Mouse (Mus musculus) midbrain, embryonic 15.5 days (tissue): ENCODE results near the gene Tmem202. TPM values are rescaled to one million over a fixed set of nuclear protein-coding genes. Genes with fewer than 3 reads are reported as not detected.
A peak's percentile ranks its signal among the peaks of the same experiment; 100 is the strongest.

Experiments used
- ATAC-seq: fragments of 200-750 bp; cut with Nextera tagmentation; replicated peaks from 2 replicates; pipeline ENCODE4 v1.8.0; 2017; ENCODE audit warnings: moderate TSS enrichment
- H3K27ac ChIP-seq: fragments of 300-500 bp; sonication (generic); 2 replicates; pipeline ENCODE4 v1.5.1; 2015; ENCODE audit warnings: mild to moderate bottlenecking, inconsistent platforms
- H3K27me3 ChIP-seq: fragments of 300-500 bp; sonication (generic); replicated peaks from 2 replicates; pipeline ENCODE4 v1.6.1; 2015; ENCODE audit warnings: inconsistent platforms
- H3K36me3 ChIP-seq: fragments of 300-500 bp; sonication (generic); replicated peaks from 2 replicates; pipeline ENCODE4 v1.6.1; 2015; ENCODE audit warnings: inconsistent platforms
- H3K4me1 ChIP-seq: fragments of 300-500 bp; sonication (generic); 2 replicates; pipeline ENCODE4 v1.6.1; 2015; ENCODE audit warnings: inconsistent platforms
- H3K4me2 ChIP-seq: fragments of 300-500 bp; sonication (generic); 2 replicates; pipeline ENCODE4 v1.6.1; 2015; ENCODE audit warnings: inconsistent platforms, mild to moderate bottlenecking, moderate library complexity
- H3K4me3 ChIP-seq: fragments of 300-500 bp; sonication (generic); 2 replicates; pipeline ENCODE4 v1.5.1; 2015; ENCODE audit warnings: mild to moderate bottlenecking, inconsistent platforms
- H3K9ac ChIP-seq: fragments of 300-500 bp; sonication (generic); 2 replicates; pipeline ENCODE4 v1.6.1; 2015; ENCODE audit warnings: mild to moderate bottlenecking, inconsistent platforms
- H3K9me3 ChIP-seq: fragments of 300-500 bp; sonication (generic); 2 replicates; pipeline ENCODE4 v1.6.1; 2016; ENCODE audit warnings: inconsistent platforms
- WGBS: fragments of 180-500 bp; shearing (Covaris S2); methylation state at CpG from one replicate; pipeline ENCODE4 v1.1.7; 2015; ENCODE audit warnings: mixed read lengths; 5-methylcytosine and 5-hydroxymethylcytosine counted together
- polyA plus RNA-seq: library from polyadenylated mRNA; unstranded; fragments of >200 nt; fragmentation: Nextera tagmentation; extraction: Ambion mirVana; gene quantifications from 2 replicates; pipeline ENCODE4 v1.2.1, GENCODE M21; 2015

Gene Tmem202
- polyA plus RNA-seq, 1 experiment from 2014 or later = 0.67 TPM

- Histone ChIP-seq H3K27ac (no peak overlapping the region), H3K9ac (no peak overlapping the region), H3K4me3 (no peak overlapping the region), H3K27me3 (no peaks in the 10 kb centered on the region), H3K36me3 (peaks cover 4% of the 10 kb centered on the region; the same call in 1 of the 2 replicates), H3K4me1 (no peaks in the 10 kb centered on the region), H3K9me3 (no peaks in the 10 kb centered on the region), H3K4me2 (no peak overlapping the region)
- ATAC-seq = no peak
- 87% methylated on average over 5 of the region's 5 CpGs for WGBS
Observed at GRCm38 (mm10) chr9:59552610-59553009, 13.0 kb upstream of the Tmem202 start.

GRCm38 (mm10) chr9:59551620-59552031 is 12.0 kb upstream of the Tmem202 start:
- no peak overlapping the region for H3K4me2 ChIP-seq
- H3K36me3 ChIP-seq = peaks cover 4% of the 10 kb centered on the region; the same call in 1 of the 2 replicates
- no peak overlapping the region for H3K27ac ChIP-seq
- H3K27me3 ChIP-seq = no peaks in the 10 kb centered on the region
- no peak for ATAC-seq
- 93% methylated on average over 3 of the region's 3 CpGs for WGBS
- no peaks in the 10 kb centered on the region for H3K4me1 ChIP-seq
- H3K4me3 ChIP-seq = no peak overlapping the region
- no peak overlapping the region for H3K9ac ChIP-seq
- H3K9me3 ChIP-seq = no peaks in the 10 kb centered on the region

- H3K27ac ChIP-seq = no peak overlapping the region
- no peak overlapping the region for H3K4me2 ChIP-seq
- WGBS = 84% methylated on average over 5 of the region's 5 CpGs
- no peaks in the 10 kb centered on the region for H3K9me3 ChIP-seq
- no peak overlapping the region for H3K4me3 ChIP-seq
- H3K4me1 ChIP-seq = no peaks in the 10 kb centered on the region
- H3K9ac ChIP-seq = no peak overlapping the region
- H3K36me3 ChIP-seq = peaks cover 4% of the 10 kb centered on the region; the same call in 1 of the 2 replicates
- H3K27me3 ChIP-seq = no peaks in the 10 kb centered on the region
- no peak for ATAC-seq
Observed at GRCm38 (mm10) chr9:59551017-59551416, 11.4 kb upstream of the Tmem202 start.

GRCm38 (mm10) chr9:59550077-59550476 is 10.4 kb upstream of the Tmem202 start:
- 88% methylated on average over 4 of the region's 4 CpGs for WGBS

GRCm38 (mm10) chr9:59548961-59549487 is 9.4 kb upstream of the Tmem202 start:
- Histone ChIP-seq H3K36me3 (no peaks in the 10 kb centered on the region), H3K4me3 (no peak overlapping the region), H3K27me3 (no peaks in the 10 kb centered on the region), H3K9me3 (no peaks in the 10 kb centered on the region), H3K4me2 (no peak overlapping the region), H3K4me1 (no peaks in the 10 kb centered on the region), H3K9ac (no peak overlapping the region), H3K27ac (no peak overlapping the region)
- no peak for ATAC-seq
- WGBS = 56% methylated on average over 2 of the region's 2 CpGs

More at GRCm38 (mm10) chr9:59550077-59550476, 10.4 kb upstream of the Tmem202 start:
- H3K27me3 ChIP-seq = no peaks in the 10 kb centered on the region
- no peak for ATAC-seq
- H3K36me3 ChIP-seq = 0 out of 2 replicates have a peak, but pooled peaks cover 4% of the 10 kb centered on the region
- no peaks in the 10 kb centered on the region for H3K9me3 ChIP-seq
- H3K4me2 ChIP-seq = no peak overlapping the region
- H3K27ac ChIP-seq = no peak overlapping the region
- H3K4me1 ChIP-seq = no peaks in the 10 kb centered on the region
- H3K4me3 ChIP-seq = no peak overlapping the region
- no peak overlapping the region for H3K9ac ChIP-seq

- WGBS = 90% methylated on average over 1 of the region's 1 CpGs
Observed at GRCm38 (mm10) chr9:59547869-59548268, 8.2 kb upstream of the Tmem202 start.

GRCm38 (mm10) chr9:59544739-59545138 is 5.1 kb upstream of the Tmem202 start:
- Histone ChIP-seq H3K27ac (no peak overlapping the region), H3K36me3 (no peaks in the 10 kb centered on the region), H3K4me1 (peaks cover 26% of the 10 kb centered on the region), H3K27me3 (no peaks in the 10 kb centered on the region), H3K4me3 (no peak overlapping the region), H3K4me2 (no peak overlapping the region), H3K9ac (no peak overlapping the region), H3K9me3 (no peaks in the 10 kb centered on the region)
- 92% methylated on average over 5 of the region's 5 CpGs for WGBS
- ATAC-seq = no peak

More at GRCm38 (mm10) chr9:59547869-59548268, 8.2 kb upstream of the Tmem202 start:
- H3K9ac ChIP-seq = no peak overlapping the region
- no peak overlapping the region for H3K27ac ChIP-seq
- no peaks in the 10 kb centered on the region for H3K27me3 ChIP-seq
- no peak overlapping the region for H3K4me3 ChIP-seq
- no peak for ATAC-seq
- peaks cover 4% of the 10 kb centered on the region; the same call in 1 of the 2 replicates for H3K4me1 ChIP-seq
- no peaks in the 10 kb centered on the region for H3K9me3 ChIP-seq
- H3K4me2 ChIP-seq = no peak overlapping the region
- no peaks in the 10 kb centered on the region for H3K36me3 ChIP-seq

GRCm38 (mm10) chr9:59542766-59543324 is 3.2 kb upstream of the Tmem202 start:
- Histone ChIP-seq H3K4me3 (no peak overlapping the region), H3K9me3 (no peaks in the 10 kb centered on the region), H3K4me2 (no peak overlapping the region), H3K27ac (no peak overlapping the region), H3K4me1 (peaks cover 32% of the 10 kb centered on the region), H3K36me3 (no peaks in the 10 kb centered on the region), H3K27me3 (no peaks in the 10 kb centered on the region), H3K9ac (no peak overlapping the region)
- ATAC-seq = no peak

GRCm38 (mm10) chr9:59541617-59542016 is 2.0 kb upstream of the Tmem202 start:
- Histone ChIP-seq H3K9ac (no peak overlapping the region), H3K36me3 (no peaks in the 10 kb centered on the region), H3K27me3 (no peaks in the 10 kb centered on the region), H3K27ac (no peak overlapping the region), H3K4me3 (no peak overlapping the region), H3K4me2 (peak overlapping the region; percentile 72; the same call in 1 of the 2 replicates), H3K9me3 (no peaks in the 10 kb centered on the region), H3K4me1 (peaks cover 32% of the 10 kb centered on the region)
- no peak for ATAC-seq
- 96% methylated on average over 6 of the region's 6 CpGs for WGBS

- 88% methylated on average over 3 of the region's 3 CpGs for whole genome bisulfite sequencing
- Histone ChIP-seq H3K9ac (no peak overlapping the region), H3K9me3 (no peaks in the 10 kb centered on the region), H3K27me3 (no peaks in the 10 kb centered on the region), H3K4me1 (peaks cover 25% of the 10 kb centered on the region), H3K4me3 (no peak overlapping the region), H3K4me2 (no peak overlapping the region), H3K36me3 (no peaks in the 10 kb centered on the region), H3K27ac (no peak overlapping the region)
- no peak for ATAC-seq
Observed at GRCm38 (mm10) chr9:59537651-59538050, 2.0 kb downstream of the Tmem202 start.

GRCm38 (mm10) chr9:59533889-59534288 is 5.8 kb downstream of the Tmem202 start:
- H3K36me3 ChIP-seq = no peaks in the 10 kb centered on the region
- no peak for ATAC-seq
- no peak overlapping the region for H3K27ac ChIP-seq
- H3K9ac ChIP-seq = no peak overlapping the region
- no peak overlapping the region for H3K4me2 ChIP-seq
- no peak overlapping the region for H3K4me3 ChIP-seq
- H3K27me3 ChIP-seq = no peaks in the 10 kb centered on the region
- peaks cover 1% of the 10 kb centered on the region for H3K4me1 ChIP-seq
- no peaks in the 10 kb centered on the region for H3K9me3 ChIP-seq
- WGBS = 79% methylated on average over 4 of the region's 4 CpGs

- no peaks in the 10 kb centered on the region for H3K9me3 ChIP-seq
- 73% methylated on average over 2 of the region's 2 CpGs for WGBS
- H3K4me2 ChIP-seq = no peak overlapping the region
- no peaks in the 10 kb centered on the region for H3K36me3 ChIP-seq
- H3K4me3 ChIP-seq = no peak overlapping the region
- ATAC-seq = no peak
- H3K4me1 ChIP-seq = no peaks in the 10 kb centered on the region
- H3K27me3 ChIP-seq = no peaks in the 10 kb centered on the region
- H3K9ac ChIP-seq = no peak overlapping the region
- H3K27ac ChIP-seq = no peak overlapping the region
Observed at GRCm38 (mm10) chr9:59533422-59533821, 6.2 kb downstream of the Tmem202 start.

GRCm38 (mm10) chr9:59531645-59532044 is 8.0 kb downstream of the Tmem202 start:
- H3K4me2 ChIP-seq = no peak overlapping the region
- no peak for ATAC-seq
- H3K27ac ChIP-seq = no peak overlapping the region
- H3K4me3 ChIP-seq = no peak overlapping the region
- H3K27me3 ChIP-seq = no peaks in the 10 kb centered on the region
- WGBS = 15% methylated on average over 5 of the region's 5 CpGs
- no peaks in the 10 kb centered on the region for H3K4me1 ChIP-seq
- no peak overlapping the region for H3K9ac ChIP-seq
- no peaks in the 10 kb centered on the region for H3K36me3 ChIP-seq
- H3K9me3 ChIP-seq = no peaks in the 10 kb centered on the region
